Mouse (Mus musculus) layer of hippocampus, adult 2 months (tissue): ENCODE data around the gene Ankrd34a. TPM values are rescaled to one million over a fixed set of nuclear protein-coding genes. Genes with fewer than 3 reads are reported as not detected.
A peak's percentile ranks its signal among the peaks of the same experiment; 100 is the strongest.
"Not testable (repeated sequence)": the region's sequence is repeated elsewhere in the genome, so short reads cannot be mapped to it uniquely, and the experiment has no call there.

Experiments used
- DNase-seq, 2 experiments: peaks; one replicate each; pipeline ENCODE4 v3.0.0; 2022; ENCODE audit warnings: low spot score in 2 of 2
- H3K27ac ChIP-seq: fragments of 200-600 bp; 2 replicates; pipeline ENCODE4 v1.8.1; 2022
- H3K4me3 ChIP-seq: fragments of 200-600 bp; 2 replicates; pipeline ENCODE4 v1.8.1; 2022; ENCODE audit warnings: mild to moderate bottlenecking
- CTCF ChIP-seq: fragments of 200-600 bp; conservative IDR thresholded peaks from 2 replicates; pipeline ENCODE4 v1.8.1; 2022; ENCODE audit warnings: antibody characterized with exemption, mild to moderate bottlenecking, moderate library complexity
- total RNA-seq, 2 experiments: library from RNA; stranded (reverse); gene quantifications; 2 replicates each; pipeline ENCODE4 v1.2.3; 2021

Ankrd34a gene
- total RNA-seq, 2 experiments from 2014 or later, result 55.2 to 56.7 TPM

GRCm38 (mm10) chr3:96594851-96595250 is 1.6 kb upstream of the Ankrd34a start:
- peak overlapping the region; percentile 92 for H3K27ac ChIP-seq
- no peak for TF ChIP-seq CTCF
- no peak for DNase-seq
- no peak overlapping the region for H3K4me3 ChIP-seq

GRCm38 (mm10) chr3:96595661-96596060 is 775 bp upstream of the Ankrd34a start:
- TF ChIP-seq CTCF, result no peak
- DNase-seq, result peak; percentile 46 to 70
- H3K27ac ChIP-seq, result peak overlapping the region; percentile 92
- H3K4me3 ChIP-seq, result peak overlapping the region; percentile 64

GRCm38 (mm10) chr3:96596855-96597254 is 419 bp downstream of the Ankrd34a start:
- peak overlapping the region; percentile 92 for H3K27ac ChIP-seq
- DNase-seq, result no peak
- TF ChIP-seq CTCF, result no peak
- H3K4me3 ChIP-seq, result peak overlapping the region; percentile 64

- no peak for TF ChIP-seq CTCF
- DNase-seq, result no peak
- peak overlapping the region; percentile 64 for H3K4me3 ChIP-seq
- peak overlapping the region; percentile 92 for H3K27ac ChIP-seq
Measured at GRCm38 (mm10) chr3:96597435-96597891, 1.0 kb downstream of the Ankrd34a start.

- TF ChIP-seq CTCF, result no peak
- Histone ChIP-seq H3K27ac (peak overlapping the region; percentile 92), H3K4me3 (peak overlapping the region; percentile 64)
- DNase-seq, result peak in 1 of 2 experiments; percentile 73
Measured at GRCm38 (mm10) chr3:96598156-96599068, 2.0 kb downstream of the Ankrd34a start.

GRCm38 (mm10) chr3:96599069-96599393 is 2.6 kb downstream of the Ankrd34a start:
- TF ChIP-seq CTCF, result no peak
- Histone ChIP-seq H3K4me3 (peak overlapping the region; percentile 64), H3K27ac (peak overlapping the region; percentile 92)
- DNase-seq, result no peak

- Histone ChIP-seq H3K27ac (peak overlapping the region; percentile 92), H3K4me3 (peak overlapping the region; percentile 64; the same call in 1 of the 2 replicates)
- no peak for TF ChIP-seq CTCF
- DNase-seq, result no peak
Measured at GRCm38 (mm10) chr3:96599411-96599810, 3.0 kb downstream of the Ankrd34a start.

- TF ChIP-seq CTCF, result no peak
- Histone ChIP-seq H3K27ac (peak within 1 kb of the TSS; percentile 92), H3K4me3 (peak within 1 kb of the TSS; percentile 67)
- DNase-seq, result peak; percentile 94 to 97
Measured at GRCm38 (mm10) chr3:96600639-96601250, 4.3 kb downstream of the Ankrd34a start, which contains the start of gene Lix1l. Lix1l (plus strand) TSS chr3:96601149.

- DNase-seq, result peak in 1 of 2 experiments; percentile 37
- no peak for TF ChIP-seq CTCF
- peak overlapping the region; percentile 67 for H3K4me3 ChIP-seq
- peak overlapping the region; percentile 92 for H3K27ac ChIP-seq
Measured at GRCm38 (mm10) chr3:96601251-96601787, 4.9 kb downstream of the Ankrd34a start.

GRCm38 (mm10) chr3:96601941-96602703 is 5.7 kb downstream of the Ankrd34a start:
- no peak for TF ChIP-seq CTCF
- Histone ChIP-seq H3K4me3 (peak overlapping the region; percentile 67), H3K27ac (peak overlapping the region; percentile 92)
- peak in 1 of 2 experiments; percentile 38 for DNase-seq

- peak overlapping the region; percentile 67 for H3K4me3 ChIP-seq
- no peak for DNase-seq
- no peak for TF ChIP-seq CTCF
- peak overlapping the region; percentile 92 for H3K27ac ChIP-seq
Measured at GRCm38 (mm10) chr3:96602704-96603084, 6.3 kb downstream of the Ankrd34a start.

GRCm38 (mm10) chr3:96603311-96603710 is 6.9 kb downstream of the Ankrd34a start:
- DNase-seq, result no peak
- peak overlapping the region; percentile 67 for H3K4me3 ChIP-seq
- no peak for TF ChIP-seq CTCF
- peak overlapping the region; percentile 92; the same call in 1 of the 2 replicates for H3K27ac ChIP-seq

GRCm38 (mm10) chr3:96606007-96606406 is 9.6 kb downstream of the Ankrd34a start:
- not testable (repeated sequence) for DNase-seq, H3K27ac ChIP-seq, H3K4me3 ChIP-seq
